Mouse (Mus musculus): ENCODE data around the gene Sorcs2.

Sorcs2 gene

DNA sequence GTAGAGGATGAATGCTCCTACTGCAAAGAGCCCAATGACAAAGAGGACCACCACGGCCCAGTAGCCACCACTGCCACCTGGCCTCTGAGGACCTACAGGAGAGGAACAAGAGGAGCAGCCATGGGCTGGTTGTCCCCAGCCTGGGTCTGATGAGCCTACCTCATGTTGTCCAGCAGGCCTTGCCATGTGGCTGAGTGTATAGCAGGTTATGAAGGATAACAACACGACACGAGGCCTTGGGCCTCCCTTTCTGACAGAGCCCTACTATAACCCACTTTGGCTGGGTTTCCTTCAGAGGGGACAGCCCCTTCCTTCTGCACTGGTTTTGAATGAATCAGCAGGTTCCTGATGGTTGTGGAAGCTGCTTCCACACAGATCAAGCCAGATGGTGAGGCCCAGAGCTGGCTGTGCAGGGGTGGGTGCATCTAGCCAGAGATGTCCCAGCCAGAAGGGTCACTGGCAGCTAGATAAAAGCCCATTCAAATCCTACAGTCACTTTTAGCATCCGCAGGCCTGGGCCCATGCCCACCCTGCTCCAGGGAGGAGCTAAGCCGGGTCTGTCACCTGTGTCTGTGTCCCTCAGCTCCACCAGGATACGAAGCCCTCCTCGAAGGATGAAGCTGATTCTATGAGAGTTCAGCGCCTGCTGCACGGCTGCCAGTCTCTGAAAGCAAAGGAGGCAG is 373.8 kb downstream of the Sorcs2 start:
- in situ Hi-C loops (cut with MboI, MseI): no loop called here

DNA sequence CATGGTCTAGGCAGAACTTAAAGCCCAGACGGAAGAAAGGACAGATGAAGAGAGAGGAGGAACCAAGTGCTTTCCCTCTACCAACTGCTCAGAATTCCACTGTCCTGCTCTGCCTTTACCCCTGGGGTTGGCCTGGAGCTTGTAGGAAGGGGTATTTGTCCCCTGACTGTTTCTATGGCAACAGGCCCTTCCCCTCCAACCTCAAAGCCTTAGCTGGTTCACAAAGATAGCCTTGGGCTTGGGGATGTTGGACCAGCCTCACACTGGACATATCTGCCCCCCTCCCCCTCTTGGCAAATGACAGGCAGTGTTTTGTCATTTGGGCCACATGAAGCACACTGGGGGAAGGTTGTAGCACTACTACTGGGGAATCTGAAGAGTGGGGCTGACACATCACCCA is 375.6 kb downstream of the Sorcs2 start:
- in situ Hi-C loops (cut with MboI, MseI): no loop called here

DNA sequence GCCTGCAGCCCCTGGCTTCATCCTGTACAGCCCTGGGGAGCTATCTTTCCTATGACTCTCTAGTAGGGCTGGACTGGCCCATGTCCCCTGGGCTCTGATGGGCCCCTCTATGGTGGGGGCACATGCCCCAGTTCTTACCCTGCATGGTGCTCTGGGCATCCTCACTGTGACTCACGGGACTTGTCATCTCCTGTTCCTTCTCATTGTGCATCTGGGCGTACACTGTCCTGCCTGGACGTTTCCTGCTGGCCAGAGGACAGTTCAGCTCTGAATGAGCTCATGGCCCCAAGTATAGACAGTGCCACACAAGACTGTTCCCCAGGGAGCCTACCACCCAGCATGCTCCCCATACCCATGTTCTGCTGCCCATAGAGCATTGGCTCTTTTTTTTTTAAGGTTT is 376.8 kb downstream of the Sorcs2 start:
- in situ Hi-C loops (cut with MboI, MseI): no loop called here

DNA sequence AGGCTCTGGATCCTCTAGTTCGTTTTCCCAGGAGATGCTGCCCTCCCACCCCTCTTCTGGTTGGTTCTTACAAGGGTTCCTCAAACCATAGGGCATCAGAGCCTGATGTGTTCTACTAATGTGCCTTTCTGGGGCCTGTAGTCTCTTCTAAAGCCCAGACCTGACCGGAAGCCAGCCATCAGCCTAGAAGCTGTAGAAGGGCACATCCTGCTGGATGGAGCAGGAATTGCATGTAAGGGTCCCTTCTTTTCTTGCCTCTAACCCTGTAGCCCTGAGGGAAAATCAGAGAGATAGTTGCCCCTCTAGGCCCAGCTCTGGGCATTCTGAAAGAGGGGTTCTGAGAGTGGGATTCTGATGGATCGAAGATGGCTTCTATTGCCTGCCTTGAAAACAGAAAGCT is 379.6 kb downstream of the Sorcs2 start:
- in situ Hi-C loops (cut with MboI, MseI): loop anchor here in 1 of 2 experiments (5.0 kb wide), 1 partner anchor 36 kb away; no protein-coding TSS in a partner anchor

DNA sequence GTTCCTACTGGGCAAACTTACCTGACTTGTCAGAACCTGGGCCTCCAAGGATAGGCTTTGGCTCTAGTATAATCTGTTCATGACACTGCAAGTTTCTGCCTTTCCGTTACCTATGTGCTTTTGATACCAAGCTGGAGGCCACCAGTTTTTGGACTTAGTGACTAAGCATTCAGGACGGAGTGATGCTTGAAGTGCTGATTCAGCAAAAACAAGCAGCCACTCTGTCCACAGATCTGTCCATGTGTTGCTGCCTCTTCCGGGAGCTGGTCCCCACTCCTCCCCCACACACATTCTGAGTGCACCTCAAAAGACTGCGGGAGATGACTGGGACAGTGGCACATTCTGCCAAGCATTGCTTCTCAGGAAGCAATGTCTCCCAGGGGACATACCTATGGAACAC is 388.5 kb downstream of the Sorcs2 start:
- in situ Hi-C loops (cut with MboI, MseI): no loop called here

DNA sequence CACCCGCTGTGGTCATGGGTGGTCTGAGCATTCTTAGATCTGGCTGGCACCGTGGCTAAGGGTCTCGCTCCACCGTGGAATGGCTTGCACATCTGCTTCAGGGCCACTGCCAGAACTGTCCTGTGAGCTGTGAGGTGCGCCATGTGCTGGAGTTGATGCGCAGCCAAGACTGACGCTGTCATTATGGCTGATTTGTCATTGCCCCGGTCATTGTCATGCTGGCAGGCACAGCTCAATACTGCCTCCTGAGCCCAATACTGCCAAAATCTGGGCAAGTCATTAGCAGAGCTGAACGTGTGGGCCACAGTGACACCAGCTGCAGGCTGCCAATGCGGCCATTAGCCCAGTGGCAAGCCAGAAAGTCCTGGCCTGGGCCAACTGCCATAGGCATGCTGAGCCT is 390.3 kb downstream of the Sorcs2 start:
- in situ Hi-C loops (cut with MboI, MseI): no loop called here

DNA sequence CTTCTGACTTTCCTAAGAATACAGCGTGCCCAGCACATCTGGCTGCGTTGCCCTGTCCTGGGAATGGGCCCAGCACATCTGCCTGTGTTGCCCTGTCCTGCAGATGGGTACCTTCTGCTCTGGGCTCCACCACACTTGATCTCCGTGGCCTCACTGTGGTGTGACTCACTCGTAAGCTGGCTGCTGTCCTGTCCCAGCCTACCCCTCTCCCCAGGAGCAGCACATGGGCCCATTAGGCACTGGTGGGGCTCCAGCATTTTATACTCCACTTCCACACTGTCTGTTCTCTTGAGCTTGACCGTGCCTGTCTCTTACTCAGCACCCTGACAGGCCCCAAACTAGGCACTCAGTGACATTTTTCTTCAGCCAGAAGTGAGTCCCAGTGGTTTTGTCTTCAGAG is 391.4 kb downstream of the Sorcs2 start:
- in situ Hi-C loops (cut with MboI, MseI): no loop called here

DNA sequence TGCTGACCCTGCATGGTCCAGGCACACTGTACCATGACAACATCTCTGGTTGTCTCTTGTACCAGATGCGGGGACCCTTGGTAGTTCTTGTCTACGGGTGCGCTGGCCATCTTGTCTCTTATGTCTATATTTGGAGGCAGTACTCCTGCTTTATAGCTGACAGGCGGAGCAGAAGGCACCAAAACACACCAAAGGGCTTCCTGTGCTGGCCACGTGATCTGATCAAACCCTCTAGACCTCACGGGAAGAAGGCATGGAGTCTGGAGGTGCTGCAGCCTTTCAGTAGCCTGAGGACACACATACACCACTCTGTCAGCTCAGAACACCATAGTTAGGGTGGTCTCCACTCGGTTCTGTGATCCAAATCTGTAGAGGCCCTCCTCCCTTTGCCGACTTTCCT is 391.8 kb downstream of the Sorcs2 start:
- in situ Hi-C loops (cut with MboI, MseI): no loop called here

DNA sequence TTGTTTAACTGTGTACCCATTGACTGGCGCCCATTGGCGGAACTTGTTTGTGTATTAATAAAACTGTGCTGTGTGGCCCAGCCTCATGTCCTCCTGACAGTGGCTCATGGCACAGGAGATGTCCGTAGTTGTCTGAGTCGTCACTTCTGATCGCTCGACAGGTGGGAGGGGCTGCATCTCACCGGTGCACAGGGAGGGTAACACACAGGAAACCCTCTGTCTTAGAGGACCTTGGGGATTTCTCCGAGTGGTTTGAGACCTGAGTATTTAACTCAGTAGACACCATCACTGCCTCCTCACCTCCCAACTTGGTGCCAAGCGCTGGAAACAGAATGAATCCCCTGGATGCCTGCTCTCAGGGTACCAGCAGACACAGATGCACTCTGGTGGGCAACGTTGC is 394.1 kb downstream of the Sorcs2 start:
- in situ Hi-C loops (cut with MboI, MseI): no loop called here

DNA sequence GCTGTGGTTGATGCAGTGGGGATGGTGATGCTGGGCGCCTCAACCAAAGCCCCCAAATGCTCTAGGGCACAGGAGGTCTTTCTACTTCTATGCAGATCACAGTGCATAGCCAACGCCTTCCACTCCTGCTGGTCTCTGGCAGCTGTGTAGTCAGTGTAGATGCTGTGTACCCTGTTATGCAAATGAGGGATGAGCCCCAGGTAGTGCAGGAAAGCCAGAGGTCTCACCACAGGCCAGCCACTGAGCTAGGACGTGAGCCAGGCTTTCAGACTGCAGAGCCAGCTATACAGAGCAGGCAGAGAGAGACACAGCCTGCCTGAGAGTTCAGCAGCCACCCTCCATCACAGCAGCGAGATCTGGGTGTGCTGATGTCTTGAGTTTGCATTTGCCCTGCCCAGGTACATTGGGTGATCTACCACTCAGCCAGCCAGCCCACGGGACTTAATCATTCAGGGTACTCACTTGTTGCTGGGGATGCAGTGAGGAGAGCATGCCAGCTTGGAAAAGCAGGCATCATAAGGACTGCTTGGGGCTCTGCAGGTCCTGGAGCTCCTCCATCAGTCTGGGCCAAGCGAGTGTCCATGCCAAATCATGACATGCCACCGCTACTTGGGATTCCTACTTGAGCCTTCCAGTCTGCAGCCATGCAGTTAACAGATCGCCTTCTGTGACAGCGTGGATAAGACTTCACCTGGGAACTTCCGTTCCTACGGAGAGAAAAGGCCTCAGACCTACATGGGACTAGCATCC is 407.8 kb downstream of the Sorcs2 start:
- in situ Hi-C loops (cut with MboI, MseI): no loop called here

DNA sequence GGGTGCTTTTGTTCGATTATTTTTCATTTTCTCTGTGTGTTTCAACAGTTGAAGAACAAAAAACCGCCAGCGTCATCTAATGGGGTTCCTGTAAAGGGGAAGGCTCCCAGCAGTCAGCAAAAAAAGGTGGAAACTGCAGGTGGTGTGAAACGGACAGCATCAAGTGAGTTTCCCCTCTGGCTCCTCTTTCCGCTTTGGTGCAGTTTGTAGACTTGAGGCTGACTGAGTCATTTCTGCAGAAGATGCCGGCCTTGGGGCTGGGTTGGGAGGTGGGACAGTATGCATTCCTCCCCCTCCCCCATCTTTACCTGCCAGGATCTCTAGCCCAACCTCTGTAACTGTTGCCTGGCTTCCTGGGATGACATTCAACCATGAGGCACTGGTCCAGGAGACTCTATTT is 408.4 kb downstream of the Sorcs2 start:
- in situ Hi-C loops (cut with MboI, MseI): no loop called here

DNA sequence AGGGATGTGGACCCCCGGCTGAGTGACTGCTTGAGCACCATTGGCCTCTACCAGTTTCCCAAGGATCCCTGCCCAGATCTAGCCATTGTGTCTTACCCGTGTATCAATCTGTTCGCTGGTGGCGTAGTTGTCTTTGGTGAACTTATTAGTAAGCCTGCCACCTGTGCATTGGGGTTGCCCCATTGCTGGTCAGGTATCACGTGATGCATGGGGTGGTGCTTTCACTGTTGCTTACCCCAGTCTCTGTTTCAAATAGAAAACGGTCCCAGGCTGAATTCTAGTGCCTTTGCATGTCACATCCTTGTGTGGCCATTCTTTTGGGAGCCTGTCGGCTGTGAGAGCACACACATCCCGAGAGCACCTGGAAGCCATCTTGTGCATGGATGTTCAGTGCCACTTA is 409.9 kb downstream of the Sorcs2 start:
- in situ Hi-C loops (cut with MboI, MseI): no loop called here

DNA sequence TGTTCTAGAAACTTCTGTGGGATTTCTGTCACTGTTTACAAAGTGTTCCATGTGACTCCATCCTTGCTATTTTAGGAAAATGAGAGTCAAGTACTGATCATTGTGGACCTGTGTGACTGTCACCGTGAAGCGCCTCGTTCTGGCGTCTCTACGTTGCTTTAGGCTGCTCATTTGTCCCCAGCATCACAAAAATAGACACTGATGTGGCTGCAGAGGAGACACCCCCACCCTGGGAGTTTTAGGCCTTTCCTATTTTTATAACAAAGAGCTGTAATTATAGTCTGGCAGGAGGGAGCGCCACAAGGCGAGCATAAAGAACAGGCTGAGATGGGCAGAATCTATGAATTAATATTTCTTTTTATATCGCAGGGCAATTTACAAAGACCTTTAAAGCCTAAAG is 412.3 kb downstream of the Sorcs2 start:
- in situ Hi-C loops (cut with MboI, MseI): no loop called here

DNA sequence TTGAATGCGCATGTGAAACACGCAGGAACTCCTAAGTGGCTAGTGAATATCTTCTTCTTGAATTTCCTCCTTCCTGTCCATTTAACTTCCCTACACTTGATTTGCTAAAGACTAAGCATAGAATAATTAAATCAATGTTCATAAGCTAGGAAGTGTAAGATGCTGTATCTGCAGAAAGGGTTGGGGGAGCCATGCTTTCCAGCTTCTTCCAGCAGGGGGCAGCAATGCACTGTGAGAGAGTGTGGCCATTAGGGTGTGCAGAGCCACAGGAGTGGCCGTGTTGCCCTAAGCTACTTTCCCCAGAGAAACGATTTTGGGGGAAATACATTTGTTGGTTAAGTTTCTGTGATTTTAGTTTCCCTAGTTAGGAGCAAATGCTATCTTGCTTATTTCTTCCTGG is 416.0 kb downstream of the Sorcs2 start:
- in situ Hi-C loops (cut with MboI, MseI): loop anchor here in 1 of 2 experiments (5.0 kb wide), 1 partner anchor 35 kb away; no protein-coding TSS in a partner anchor

DNA sequence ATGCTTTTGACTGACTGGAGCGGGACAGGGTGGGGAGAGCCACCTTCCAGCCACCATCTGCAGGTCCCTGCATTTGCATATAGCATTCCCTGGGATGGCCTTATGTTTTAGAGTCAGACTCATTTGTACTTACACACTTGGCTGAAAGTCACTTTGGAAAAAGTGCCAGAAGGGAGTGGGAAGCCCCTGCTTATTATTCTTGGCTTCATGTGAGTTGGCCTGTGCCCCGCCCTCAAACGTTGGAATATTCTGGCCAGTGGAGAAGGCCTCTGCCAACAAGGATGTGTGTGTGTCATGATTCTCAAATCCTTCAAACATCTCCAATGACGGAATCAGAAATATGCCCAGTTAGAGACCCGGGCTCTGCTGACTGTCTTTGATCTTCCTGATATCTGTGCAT is 416.6 kb downstream of the Sorcs2 start:
- in situ Hi-C loops (cut with MboI, MseI): loop anchor here in 1 of 2 experiments (5.0 kb wide), 1 partner anchor 36 kb away; no protein-coding TSS in a partner anchor

DNA sequence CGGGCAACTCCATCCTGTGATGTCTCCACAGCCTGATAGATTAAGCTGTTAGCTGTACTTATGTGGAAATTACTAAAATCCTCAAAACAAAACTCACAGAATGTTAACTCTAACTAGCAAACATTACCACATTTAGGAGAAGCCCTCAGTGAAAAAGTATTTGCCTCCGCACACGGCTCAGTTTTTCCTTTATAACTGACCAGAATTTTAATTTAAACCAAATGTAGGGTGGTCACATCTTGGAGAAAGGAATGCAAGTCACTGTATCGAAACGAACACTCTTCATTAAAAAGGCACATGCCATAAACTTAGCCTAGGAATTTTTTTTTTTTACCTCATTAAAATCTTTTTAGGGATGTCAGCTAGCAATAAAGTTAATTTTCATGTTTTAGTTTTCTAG is 417.4 kb downstream of the Sorcs2 start:
- in situ Hi-C loops (cut with MboI, MseI): loop anchor here in 1 of 2 experiments (5.0 kb wide), 1 partner anchor 37 kb away; no protein-coding TSS in a partner anchor

DNA sequence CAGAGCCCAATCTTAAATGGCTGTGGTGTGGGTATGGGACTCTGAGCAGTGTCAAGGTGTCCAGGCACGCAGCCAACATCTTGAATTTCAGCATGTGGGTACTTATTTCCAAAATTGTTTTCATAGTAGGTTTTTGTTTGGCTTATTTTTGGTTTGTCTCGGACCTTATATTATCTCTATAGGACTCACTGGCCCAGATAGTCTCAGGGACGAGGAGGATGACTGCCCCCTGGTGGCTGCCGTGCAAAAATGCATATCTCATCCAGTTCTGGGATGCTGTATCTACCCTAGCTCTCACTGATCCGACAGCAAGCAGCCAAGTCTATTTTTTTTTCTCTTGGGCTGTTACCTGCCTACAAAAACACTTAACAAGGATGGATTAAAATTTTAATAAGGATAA is 422.3 kb downstream of the Sorcs2 start:
- in situ Hi-C loops (cut with MboI, MseI): no loop called here

DNA sequence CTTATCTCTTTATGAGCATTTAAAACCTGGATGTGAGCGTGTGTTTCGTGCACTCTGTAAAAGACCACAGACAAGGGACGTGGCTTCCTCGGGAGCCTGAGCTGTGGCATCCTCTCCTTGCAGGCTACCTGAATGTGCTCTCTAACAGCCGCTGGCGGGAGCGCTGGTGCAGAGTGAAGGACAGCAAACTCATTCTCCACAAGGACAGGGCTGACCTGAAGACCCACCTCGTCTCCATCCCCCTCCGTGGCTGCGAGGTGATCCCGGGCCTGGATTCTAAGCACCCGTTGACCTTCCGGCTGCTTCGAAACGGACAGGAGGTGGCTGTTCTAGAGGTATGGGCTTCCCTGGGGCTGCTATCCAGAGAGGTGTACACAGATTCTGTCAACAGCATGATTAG is 423.7 kb downstream of the Sorcs2 start:
- in situ Hi-C loops (cut with MboI, MseI): loop anchor here (5.0 kb wide), 2 partner anchors 37 to 97 kb away; no protein-coding TSS in a partner anchor

DNA sequence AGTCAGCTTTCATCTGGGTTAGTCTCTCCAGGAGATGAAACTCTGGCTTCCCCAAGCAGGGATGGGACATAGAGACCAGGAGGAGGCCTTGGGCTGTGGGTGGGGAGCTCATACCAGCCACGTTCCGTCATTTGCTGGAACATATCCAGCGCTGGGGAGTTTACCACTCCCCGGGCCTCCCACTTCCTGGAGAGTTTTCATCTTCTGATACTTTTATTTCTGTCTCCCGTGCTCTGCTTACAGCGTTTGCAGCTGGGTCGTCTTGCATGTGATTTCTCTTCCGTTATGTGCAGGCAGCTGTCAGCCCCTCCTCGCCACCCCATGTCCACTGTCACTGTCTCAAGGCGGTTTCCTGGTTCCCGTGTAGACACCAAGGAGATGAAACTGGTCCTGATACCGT is 424.1 kb downstream of the Sorcs2 start:
- in situ Hi-C loops (cut with MboI, MseI): loop anchor here (5.0 kb wide), 2 partner anchors 36 to 96 kb away; no protein-coding TSS in a partner anchor

DNA sequence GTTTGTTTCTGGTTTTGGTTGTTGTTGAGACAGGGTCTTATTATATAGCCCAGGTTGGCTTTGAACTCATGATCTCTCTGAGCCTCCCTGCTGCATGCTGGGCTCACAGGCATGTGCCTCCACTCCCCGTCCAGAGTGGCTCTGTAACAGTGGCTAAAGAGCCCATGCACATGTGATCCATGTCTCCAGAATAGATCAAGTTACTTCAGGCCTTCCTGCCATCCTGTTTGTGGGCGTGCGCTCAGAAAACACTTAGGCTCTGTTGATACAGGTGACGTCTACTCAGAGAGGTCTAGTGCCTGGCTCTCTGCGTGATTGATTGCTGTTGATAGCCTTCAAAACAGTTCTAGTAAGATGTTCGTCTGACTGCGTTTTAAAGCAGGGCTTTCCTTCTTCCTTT is 425.2 kb downstream of the Sorcs2 start:
- in situ Hi-C loops (cut with MboI, MseI): loop anchor here (5.0 kb wide), 2 partner anchors 35 to 95 kb away; no protein-coding TSS in a partner anchor

DNA sequence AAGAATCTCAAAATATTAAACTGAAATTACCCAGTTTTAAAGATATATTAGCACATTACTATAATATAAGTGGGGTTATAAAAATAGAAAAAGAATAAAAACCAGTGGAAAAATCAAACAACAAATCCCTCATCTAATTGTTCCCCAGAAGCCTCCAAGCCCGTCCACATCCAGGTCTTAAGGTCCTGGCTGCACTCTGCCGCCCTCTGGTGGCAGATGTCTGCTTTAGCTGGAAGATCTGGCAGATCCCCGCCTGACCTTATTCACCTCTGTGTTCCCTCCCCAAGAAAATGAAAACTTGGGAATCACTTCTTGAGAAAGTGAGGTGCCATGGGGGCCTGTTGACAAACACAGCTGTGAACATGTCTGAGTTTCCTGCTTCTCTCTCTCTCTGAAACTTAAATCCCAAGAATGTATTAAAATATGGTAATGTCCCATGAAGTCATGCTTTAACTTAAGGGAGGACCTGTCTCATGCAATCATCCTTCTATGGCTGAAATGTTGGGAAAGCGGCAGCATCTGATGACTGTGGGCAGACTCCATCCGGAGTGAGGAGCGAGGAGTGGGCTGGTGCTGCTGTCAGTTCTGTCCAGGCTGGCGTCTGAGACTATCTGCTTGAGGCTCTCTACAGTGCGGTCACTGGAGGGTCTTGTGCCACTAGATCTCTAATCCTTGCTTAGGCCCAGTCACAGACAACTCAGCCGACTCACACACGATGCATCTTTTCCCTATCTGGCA is 425.9 kb downstream of the Sorcs2 start:
- in situ Hi-C loops (cut with MboI, MseI): loop anchor here (5.0 kb wide), 2 partner anchors 35 to 95 kb away; no protein-coding TSS in a partner anchor
